Mouse (Mus musculus) brown adipose tissue, adult 24 weeks (tissue): ENCODE data around the gene Rnf145. TPM values are rescaled to one million over a fixed set of nuclear protein-coding genes. Genes with fewer than 3 reads are reported as not detected.
A peak's percentile ranks its signal among the peaks of the same experiment; 100 is the strongest.

Source experiments
- H3K27ac ChIP-seq: fragments of 200-500 bp; replicated peaks from 2 replicates; pipeline ENCODE4 v1.5.1; 2012; ENCODE audit warnings: low read depth, mild to moderate bottlenecking, low read length
- H3K4me1 ChIP-seq: fragments of 200-500 bp; 2 replicates; pipeline ENCODE4 v1.6.1; 2012; ENCODE audit warnings: low read length, mixed read lengths; ENCODE audit not compliant: control insufficient read depth, insufficient read depth, insufficient read length
- H3K4me3 ChIP-seq: fragments of 200-500 bp; 2 replicates; pipeline ENCODE4 v1.5.1; 2012; ENCODE audit warnings: low read depth, mild to moderate bottlenecking, low read length, moderate library complexity; ENCODE audit not compliant: insufficient read depth
- polyA plus RNA-seq: library from polyadenylated mRNA; stranded (reverse); fragments of >200 nt; gene quantifications from 2 replicates; pipeline ENCODE4 v1.2.4, GENCODE M21; 2012; ENCODE audit not compliant: missing spikeins, insufficient read depth, insufficient read length

The Rnf145 gene
- 12.6 and 15.9 TPM in 2 replicates for polyA plus RNA-seq

GRCm38 (mm10) chr11:44518281-44519095 is at the start of gene Rnf145:
Gene Rnf145 (plus strand): TSS chr11:44518964.
- H3K27ac ChIP-seq: peak within 1 kb of the TSS; percentile 57
- H3K4me3 ChIP-seq: peak within 1 kb of the TSS; percentile 98
- H3K4me1 ChIP-seq: no peaks in the 10 kb centered on the region

- Histone ChIP-seq H3K4me1 (no peaks in the 10 kb centered on the region), H3K4me3 (peak overlapping the region; percentile 97), H3K27ac (peak overlapping the region; percentile 77)
Observed at GRCm38 (mm10) chr11:44469646-44470431, 48.9 kb upstream of the Rnf145 start.

- peak within 1 kb of the TSS; percentile 94 for H3K27ac ChIP-seq
- H3K4me1 ChIP-seq: no peaks in the 10 kb centered on the region
- peak within 1 kb of the TSS; percentile 97 for H3K4me3 ChIP-seq
Observed at GRCm38 (mm10) chr11:44470432-44471336, 48.1 kb upstream of the Rnf145 start, which contains the start of gene Ublcp1. Gene Ublcp1 (minus strand): TSS chr11:44470498.

- Histone ChIP-seq H3K4me1 (no peaks in the 10 kb centered on the region), H3K27ac (peak overlapping the region; percentile 94), H3K4me3 (peak overlapping the region; percentile 97)
Observed at GRCm38 (mm10) chr11:44471337-44471995, 47.3 kb upstream of the Rnf145 start.

- Histone ChIP-seq H3K4me3 (no peak overlapping the region), H3K4me1 (no peaks in the 10 kb centered on the region), H3K27ac (no peak overlapping the region)
Observed at GRCm38 (mm10) chr11:44475467-44475866, 43.3 kb upstream of the Rnf145 start.

- Histone ChIP-seq H3K4me3 (no peak overlapping the region), H3K4me1 (no peaks in the 10 kb centered on the region), H3K27ac (no peak overlapping the region)
Observed at GRCm38 (mm10) chr11:44476445-44476844, 42.3 kb upstream of the Rnf145 start.

GRCm38 (mm10) chr11:44478382-44478781 is 40.4 kb upstream of the Rnf145 start:
- Histone ChIP-seq H3K27ac (no peak overlapping the region), H3K4me1 (no peaks in the 10 kb centered on the region), H3K4me3 (no peak overlapping the region)

- no peak overlapping the region for H3K4me3 ChIP-seq
- H3K4me1 ChIP-seq: no peaks in the 10 kb centered on the region
- H3K27ac ChIP-seq: no peak overlapping the region
Observed at GRCm38 (mm10) chr11:44480246-44480645, 38.5 kb upstream of the Rnf145 start.

- no peak overlapping the region for H3K27ac ChIP-seq
- H3K4me3 ChIP-seq: no peak overlapping the region
- H3K4me1 ChIP-seq: no peaks in the 10 kb centered on the region
Observed at GRCm38 (mm10) chr11:44485089-44485736, 33.6 kb upstream of the Rnf145 start.

GRCm38 (mm10) chr11:44489117-44489516 is 29.6 kb upstream of the Rnf145 start:
- no peaks in the 10 kb centered on the region for H3K4me1 ChIP-seq
- no peak overlapping the region for H3K27ac ChIP-seq
- no peak overlapping the region for H3K4me3 ChIP-seq

GRCm38 (mm10) chr11:44494643-44495323 is 24.0 kb upstream of the Rnf145 start:
- H3K27ac ChIP-seq: no peak overlapping the region
- H3K4me3 ChIP-seq: no peak overlapping the region
- peaks cover 6% of the 10 kb centered on the region for H3K4me1 ChIP-seq

GRCm38 (mm10) chr11:44496217-44496616 is 22.5 kb upstream of the Rnf145 start:
- peaks cover 6% of the 10 kb centered on the region for H3K4me1 ChIP-seq
- H3K4me3 ChIP-seq: no peak overlapping the region
- no peak overlapping the region for H3K27ac ChIP-seq

- Histone ChIP-seq H3K4me3 (no peak overlapping the region), H3K4me1 (peaks cover 6% of the 10 kb centered on the region), H3K27ac (no peak overlapping the region)
Observed at GRCm38 (mm10) chr11:44498412-44499272, 20.1 kb upstream of the Rnf145 start.
